Mouse (Mus musculus) liver, embryonic 18 days (tissue): ENCODE measurements around the gene Nras. TPM values are rescaled to one million over a fixed set of nuclear protein-coding genes. Genes with fewer than 3 reads are reported as not detected.

ENCODE experiments used
- polyA plus RNA-seq: library from polyadenylated mRNA; depleted of rRNA; stranded (reverse); fragments of >200 nt; gene quantifications from 2 replicates; pipeline ENCODE4 v1.2.3, GENCODE M21; 2012; rRNA removed

Nras gene
- 18.4 and 19.1 TPM in 2 replicates for polyA plus RNA-seq

DNA sequence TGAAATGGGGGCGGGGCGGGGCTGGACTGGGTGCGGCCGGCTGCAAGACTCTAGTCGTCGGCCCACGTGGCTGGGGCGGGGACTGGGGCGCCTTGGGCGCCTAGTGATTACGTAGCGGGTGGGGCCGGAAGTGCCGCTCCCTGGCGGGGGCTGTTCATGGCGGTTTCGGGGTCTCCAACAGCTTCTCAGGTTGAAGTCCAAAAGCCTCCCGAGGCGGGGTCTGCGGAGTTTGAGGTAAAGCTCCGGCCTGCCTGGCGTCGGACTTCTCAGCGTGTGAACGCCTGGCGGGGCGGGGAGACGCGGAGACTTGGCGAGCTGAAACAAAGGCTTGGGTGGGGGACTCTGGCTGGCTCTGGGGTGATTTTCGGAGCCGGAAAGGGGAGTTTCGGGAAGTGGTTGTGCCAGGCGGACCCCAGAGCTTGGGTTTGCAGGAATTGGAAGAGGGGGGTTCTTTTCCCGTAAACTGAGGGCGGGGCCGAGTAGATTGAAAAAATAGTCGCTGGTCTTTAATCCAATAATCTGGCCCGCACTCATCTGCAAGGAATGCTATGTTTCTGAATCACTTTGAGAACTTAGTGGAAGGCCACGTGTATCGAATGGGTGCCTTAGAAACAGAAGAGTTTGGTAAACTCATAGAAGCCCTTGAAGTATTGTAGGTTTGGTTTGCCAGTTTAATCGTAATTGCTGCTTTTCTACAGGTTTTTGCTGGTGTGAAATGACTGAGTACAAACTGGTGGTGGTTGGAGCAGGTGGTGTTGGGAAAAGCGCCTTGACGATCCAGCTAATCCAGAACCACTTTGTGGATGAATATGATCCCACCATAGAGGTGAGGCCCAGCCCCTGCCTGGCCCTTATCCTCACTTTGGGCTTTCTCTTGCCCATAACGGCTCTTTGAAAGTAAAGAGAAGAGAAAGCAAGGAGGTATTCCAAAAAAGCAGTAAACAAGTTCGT, at the start of gene Nras:
Nras (plus strand) TSS at position 79 of the 951 bp plus-strand sequence.

DNA sequence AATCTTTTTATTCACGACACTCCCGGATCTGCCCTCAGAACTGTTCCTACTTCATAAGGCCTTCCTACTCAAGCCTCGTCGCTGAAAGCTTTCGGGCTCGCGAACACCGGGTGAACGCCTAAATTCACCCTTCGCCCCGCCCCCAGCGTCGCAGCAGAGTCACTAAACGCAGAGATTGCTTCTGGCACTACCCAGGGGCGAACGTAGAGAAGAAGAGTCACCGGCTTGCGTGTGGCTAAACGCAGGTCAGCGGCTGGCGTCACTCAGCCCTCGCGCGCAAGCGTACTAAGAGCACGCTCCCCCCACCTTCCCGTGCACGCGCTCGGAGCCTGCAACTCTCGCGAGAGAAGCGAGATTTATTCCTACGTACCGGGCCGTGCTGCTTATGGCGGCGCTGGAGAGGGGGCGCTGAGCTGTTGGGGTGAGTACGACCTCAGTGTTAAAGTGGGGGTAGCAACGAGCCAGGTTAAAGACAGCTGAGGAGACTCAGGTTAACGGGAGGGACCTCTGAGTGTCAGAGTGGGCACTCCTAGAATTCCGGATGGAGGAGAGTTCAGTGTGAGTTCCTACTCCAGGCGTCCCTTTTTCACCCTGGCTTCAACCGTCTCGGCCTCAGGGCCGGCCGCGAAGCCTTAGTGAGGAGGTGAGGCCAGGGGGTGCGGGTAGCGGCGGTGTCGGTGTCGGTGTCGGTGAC, 37.7 kb upstream of the Nras start, which contains the start of gene Csde1:
Csde1 (plus strand) TSS at position 178 of the 694 bp plus-strand sequence.

DNA sequence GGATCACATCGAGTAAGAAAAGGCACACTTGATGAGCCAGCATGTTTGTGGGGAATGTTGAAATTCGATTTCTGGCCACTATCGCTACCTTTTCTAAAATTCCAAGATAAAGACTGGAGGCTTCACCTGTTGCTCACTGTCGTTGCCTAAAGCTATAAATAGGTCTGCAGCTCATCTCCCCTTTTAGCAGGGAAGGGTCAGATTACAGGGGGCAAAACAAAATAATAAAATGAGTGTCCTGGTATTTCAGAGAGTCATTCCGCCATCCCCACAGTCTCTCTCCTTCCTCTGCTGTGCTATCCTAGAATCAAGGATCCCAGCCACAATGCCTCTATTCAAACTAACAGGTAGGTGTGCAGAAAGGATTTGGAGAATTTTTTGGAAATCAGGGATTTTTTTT, 15.7 kb downstream of the Nras start, which contains the start of gene Ampd1:
Ampd1 (plus strand) TSS at position 244 of the 400 bp plus-strand sequence.

DNA sequence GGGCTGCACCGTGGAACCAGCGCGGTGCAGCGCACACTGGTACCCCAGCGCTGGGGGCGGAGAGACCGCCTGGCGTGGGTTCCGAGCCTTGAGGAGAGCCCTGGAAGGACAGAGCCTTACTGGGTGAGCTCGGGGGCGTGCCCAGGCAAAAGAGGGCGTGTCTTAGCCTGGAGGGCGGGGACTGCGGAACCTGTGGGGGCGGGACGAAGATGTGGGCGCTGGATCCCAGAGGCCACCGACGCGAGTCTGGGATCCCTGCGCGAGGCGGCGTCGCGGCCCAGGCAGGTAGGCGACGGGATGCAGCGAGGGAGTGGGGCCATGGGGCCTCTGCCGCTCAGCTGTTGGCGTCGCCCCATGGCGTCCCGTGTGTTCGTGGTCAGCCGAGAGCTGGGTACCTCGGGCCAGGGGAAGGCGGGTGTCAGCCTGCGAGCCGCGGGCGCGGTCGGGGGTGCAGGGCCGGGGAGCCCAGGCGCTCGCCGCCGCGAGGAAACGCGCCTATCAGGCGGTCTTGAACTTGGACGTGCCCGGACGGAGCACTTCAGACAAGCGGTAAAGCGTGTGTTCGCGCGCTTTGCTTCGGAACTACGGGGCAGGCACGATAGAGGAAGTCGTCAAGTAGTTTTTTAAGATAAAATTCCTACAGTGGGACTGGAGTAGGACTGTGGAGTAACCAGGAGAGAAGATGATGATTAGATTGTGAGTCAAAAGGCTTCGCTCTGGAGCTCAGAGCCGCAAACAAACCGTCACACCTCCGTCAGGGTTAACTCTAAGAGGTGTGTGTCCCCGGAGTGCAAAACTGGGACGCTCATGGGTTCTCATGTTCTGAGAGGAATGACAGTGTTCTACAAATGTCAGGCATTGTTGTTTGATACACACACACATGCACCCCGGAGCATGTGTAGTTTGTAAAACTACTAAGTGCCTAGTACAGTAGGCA, 44.6 kb downstream of the Nras start, which contains the start of gene Dennd2c:
Dennd2c (plus strand) TSS at position 151 of the 937 bp plus-strand sequence.

Other genes starting within 250 kb of the Nras start
- gene Sycp1, start 122.2 kb upstream of the Nras start, polyA plus RNA-seq: 0.05 and 0.13 TPM in 2 replicates
- 4.2 and 4.7 TPM in 2 replicates for gene Nr1h5, start 94.2 kb upstream of the Nras start, polyA plus RNA-seq
- 9.0 and 10.1 TPM in 2 replicates for gene Sike1, start 62.6 kb upstream of the Nras start, polyA plus RNA-seq
- 29.2 and 29.7 TPM in 2 replicates for gene Csde1, start 37.9 kb upstream of the Nras start, polyA plus RNA-seq
- 0.03 and 0.05 TPM in 2 replicates for gene Ampd1, start 15.7 kb downstream of the Nras start, polyA plus RNA-seq
- gene Dennd2c, start 44.3 kb downstream of the Nras start, polyA plus RNA-seq: 2.8 and 2.9 TPM in 2 replicates
- 56.3 and 57.0 TPM in 2 replicates for gene Bcas2, start 113.4 kb downstream of the Nras start, polyA plus RNA-seq
- gene Trim33, start 221.0 kb downstream of the Nras start, polyA plus RNA-seq: 4.8 TPM in 2 replicates